Mouse (Mus musculus) hindbrain, embryonic 14.5 days (tissue): ENCODE results near the gene Scaf1. TPM values are rescaled to one million over a fixed set of nuclear protein-coding genes. Genes with fewer than 3 reads are reported as not detected.

Experiments used
- ATAC-seq: fragments of 200-750 bp; cut with Nextera tagmentation; 2 replicates; pipeline ENCODE4 v1.8.0; 2017; ENCODE audit warnings: moderate number of reproducible peaks, mild to moderate bottlenecking, moderate TSS enrichment, moderate library complexity; ENCODE audit not compliant: low FRiP score
- DNase-seq: peaks from one replicate; pipeline ENCODE4 v3.0.0-alpha.2; 2015; ENCODE audit warnings: low spot score
- H3K27ac ChIP-seq: fragments of 300-500 bp; sonication (generic); 2 replicates; pipeline ENCODE4 v1.5.1; 2014; ENCODE audit warnings: mild to moderate bottlenecking, moderate library complexity
- H3K27me3 ChIP-seq: fragments of 300-500 bp; sonication (generic); 2 replicates; pipeline ENCODE4 v1.6.1; 2014; ENCODE audit warnings: mild to moderate bottlenecking, low read length, mixed read lengths; ENCODE audit not compliant: control insufficient read depth, insufficient read depth
- H3K36me3 ChIP-seq: fragments of 300-500 bp; sonication (generic); replicated peaks from 2 replicates; pipeline ENCODE4 v1.6.1; 2014; ENCODE audit not compliant: control insufficient read depth, insufficient read depth
- H3K4me1 ChIP-seq: fragments of 300-500 bp; sonication (generic); replicated peaks from 2 replicates; pipeline ENCODE4 v1.6.1; 2014; ENCODE audit warnings: antibody characterized with exemption, low read length, mixed read lengths; ENCODE audit not compliant: control insufficient read depth, insufficient read depth
- H3K4me2 ChIP-seq: fragments of 300-500 bp; sonication (generic); replicated peaks from 2 replicates; pipeline ENCODE4 v1.6.1; 2014; ENCODE audit warnings: mild to moderate bottlenecking, moderate library complexity
- H3K4me3 ChIP-seq: fragments of 300-500 bp; sonication (generic); replicated peaks from 2 replicates; pipeline ENCODE4 v1.5.1; 2014; ENCODE audit warnings: mild to moderate bottlenecking, low read length
- H3K9ac ChIP-seq: fragments of 300-500 bp; sonication (generic); 2 replicates; pipeline ENCODE4 v1.6.1; 2014
- H3K9me3 ChIP-seq: fragments of 300-500 bp; sonication (generic); 2 replicates; pipeline ENCODE4 v1.6.1; 2016; ENCODE audit warnings: low read length; ENCODE audit not compliant: control insufficient read depth
- WGBS: fragments of 180-500 bp; shearing (Covaris S2); extraction: QIAGEN DNeasy Blood & Tissue Kit; methylation state at CpG from one replicate; pipeline ENCODE4 v1.1.7; 2014; 5-methylcytosine and 5-hydroxymethylcytosine counted together
- polyA plus RNA-seq: library from polyadenylated mRNA; unstranded; fragments of >200 nt; fragmentation: Nextera tagmentation; extraction: Ambion mirVana; gene quantifications from 2 replicates; pipeline ENCODE4 v1.2.1, GENCODE M21; 2014

The Scaf1 gene
- polyA plus RNA-seq, 1 experiment from 2014 or later = 59.7 TPM

GRCm38 (mm10) chr7:44983085-44983484, 33.1 kb downstream of the Scaf1 start:
- ATAC-seq = no peak
- H3K4me2 ChIP-seq = 0 out of 2 replicates have a peak overlapping the region, but pooled peaks have one; percentile 10
- H3K9ac ChIP-seq = no peak overlapping the region
- H3K36me3 ChIP-seq = peaks cover 54% of the 10 kb centered on the region
- WGBS = 38% methylated on average over 6 of the region's 6 CpGs
- no peak overlapping the region for H3K27ac ChIP-seq
- no peak overlapping the region for H3K4me3 ChIP-seq
- peaks cover 26% of the 10 kb centered on the region for H3K4me1 ChIP-seq
- DNase-seq = peak; percentile 82
- H3K9me3 ChIP-seq = no peaks in the 10 kb centered on the region
- no peaks in the 10 kb centered on the region for H3K27me3 ChIP-seq

DNA sequence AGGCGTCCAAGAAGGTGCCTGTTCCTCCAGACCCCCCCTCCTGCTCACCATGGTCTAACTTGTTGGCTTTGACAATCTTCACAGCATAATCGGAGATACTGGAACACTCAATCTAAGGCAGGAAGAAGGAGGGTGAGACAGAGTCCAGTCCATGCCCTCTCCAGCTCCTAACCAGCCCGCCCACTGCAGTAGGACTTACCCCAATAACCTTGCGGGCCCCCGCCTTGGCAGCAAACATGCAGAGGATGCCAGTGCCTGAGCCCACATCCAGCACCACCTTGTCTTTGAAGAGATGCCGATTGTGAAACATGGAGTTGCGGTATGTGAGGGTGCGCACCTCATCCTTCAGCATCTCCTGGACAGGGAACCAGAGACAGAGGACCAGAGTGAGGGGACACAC, 34.6 kb downstream of the Scaf1 start:
- H3K4me1 ChIP-seq = peaks cover 20% of the 10 kb centered on the region
- H3K4me2 ChIP-seq = no peak overlapping the region
- H3K27me3 ChIP-seq = no peaks in the 10 kb centered on the region
- no peak overlapping the region for H3K27ac ChIP-seq
- no peak overlapping the region for H3K4me3 ChIP-seq
- H3K36me3 ChIP-seq = peaks cover 70% of the 10 kb centered on the region
- H3K9ac ChIP-seq = no peak overlapping the region
- WGBS = 98% methylated on average over 8 of the region's 8 CpGs
- ATAC-seq (no peak), DNase-seq (no peak)
- H3K9me3 ChIP-seq = no peaks in the 10 kb centered on the region

DNA sequence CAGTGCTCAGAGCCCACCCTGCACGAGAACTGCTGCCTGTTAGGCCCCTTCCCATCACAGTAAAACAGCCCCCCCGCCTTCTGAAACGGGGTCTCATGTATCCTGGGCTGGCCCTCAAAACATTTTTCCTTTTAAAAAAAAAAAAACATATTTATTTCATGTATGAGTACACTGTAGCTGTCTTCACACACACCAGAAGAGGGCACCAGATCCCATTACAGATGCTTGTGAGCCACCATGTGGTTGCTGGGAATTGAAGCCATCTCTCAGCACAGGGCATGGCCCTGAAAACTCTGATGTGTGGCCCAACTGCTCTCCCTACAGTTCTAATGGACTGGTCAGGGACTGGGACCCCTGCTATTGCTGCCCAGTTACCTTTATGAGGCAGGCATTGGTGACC, 37.9 kb downstream of the Scaf1 start:
- Histone ChIP-seq H3K27ac (no peak overlapping the region), H3K4me1 (peaks cover 13% of the 10 kb centered on the region), H3K4me2 (no peak overlapping the region), H3K36me3 (peaks cover 78% of the 10 kb centered on the region), H3K9ac (no peak overlapping the region), H3K27me3 (no peaks in the 10 kb centered on the region), H3K9me3 (no peaks in the 10 kb centered on the region), H3K4me3 (no peak overlapping the region)
- 92% methylated on average over 3 of the region's 3 CpGs for WGBS
- ATAC-seq = no peak
- no peak for DNase-seq

DNA sequence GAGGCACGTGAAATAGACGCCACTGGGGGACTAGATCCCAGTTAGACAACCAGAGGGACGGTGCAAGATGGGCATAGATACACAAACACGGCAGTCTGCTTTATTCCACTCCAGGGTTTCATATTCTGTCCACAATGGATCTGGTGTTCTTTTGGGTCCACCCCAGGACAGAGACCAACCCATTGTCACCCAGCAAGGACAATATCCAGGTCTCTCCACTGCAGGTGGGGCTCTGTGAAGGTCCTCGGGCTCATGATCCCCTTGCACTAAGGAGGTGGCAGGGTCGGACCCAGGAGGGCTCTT, 41.1 kb downstream of the Scaf1 start:
- ATAC-seq = no peak
- H3K9ac ChIP-seq = peak overlapping the region; percentile 82
- H3K4me2 ChIP-seq = peak overlapping the region; percentile 97

GRCm38 (mm10) chr7:44974383-44975116, 41.6 kb downstream of the Scaf1 start, which contains the start of gene Cpt1c:
Gene Cpt1c (minus strand): TSS chr7:44974851.
- H3K9ac ChIP-seq = peak within 1 kb of the TSS; percentile 82
- H3K27me3 ChIP-seq = no peaks in the 10 kb centered on the region
- ATAC-seq (peak; percentile 62), DNase-seq (peak; percentile 86)
- peaks cover 45% of the 10 kb centered on the region for H3K36me3 ChIP-seq
- H3K4me3 ChIP-seq = peak within 1 kb of the TSS; percentile 47
- peak within 1 kb of the TSS; percentile 97 for H3K4me2 ChIP-seq
- under 1% methylated on average over 22 of the region's 22 CpGs for WGBS
- H3K27ac ChIP-seq = peak within 1 kb of the TSS; percentile 95
- no peaks in the 10 kb centered on the region for H3K9me3 ChIP-seq
- peaks cover 32% of the 10 kb centered on the region for H3K4me1 ChIP-seq

More for the DNA sequence above, 41.1 kb downstream of the Scaf1 start:
- Histone ChIP-seq H3K9me3 (no peaks in the 10 kb centered on the region), H3K27me3 (no peaks in the 10 kb centered on the region), H3K4me3 (peak overlapping the region; percentile 47), H3K4me1 (peaks cover 32% of the 10 kb centered on the region), H3K36me3 (peaks cover 50% of the 10 kb centered on the region), H3K27ac (peak overlapping the region; percentile 95)
- WGBS = 21% methylated on average over 6 of the region's 6 CpGs
- no peak for DNase-seq

GRCm38 (mm10) chr7:44973415-44974130, 42.6 kb downstream of the Scaf1 start:
- 35% methylated on average over 14 of the region's 14 CpGs for WGBS
- Histone ChIP-seq H3K36me3 (peaks cover 35% of the 10 kb centered on the region), H3K4me3 (peak overlapping the region; percentile 47), H3K9me3 (no peaks in the 10 kb centered on the region), H3K27me3 (no peaks in the 10 kb centered on the region), H3K4me1 (peaks cover 32% of the 10 kb centered on the region), H3K27ac (peak overlapping the region; percentile 95), H3K9ac (peak overlapping the region; percentile 82), H3K4me2 (peak overlapping the region; percentile 97)
- ATAC-seq = no peak
- no peak for DNase-seq

DNA sequence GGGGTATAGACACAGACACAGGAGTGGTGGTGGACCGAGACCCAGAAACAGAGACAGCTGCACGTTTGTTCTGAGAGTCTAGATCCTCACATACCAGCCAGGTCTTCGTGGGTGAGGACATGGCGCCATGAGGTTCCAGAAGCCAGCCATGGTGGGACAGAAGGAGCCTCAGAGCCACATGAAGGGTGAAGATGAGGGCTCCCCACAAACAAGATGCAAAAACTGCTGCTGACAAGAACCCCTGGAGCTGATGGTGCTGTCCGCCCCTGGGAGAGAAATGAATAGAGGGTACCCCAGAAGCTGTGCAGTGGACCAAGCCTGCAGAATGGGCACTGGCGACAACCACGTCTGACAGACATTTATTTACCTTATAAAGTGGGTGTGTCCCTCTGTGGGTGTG, 45.0 kb downstream of the Scaf1 start:
- peak overlapping the region; percentile 86 for H3K27ac ChIP-seq
- H3K4me3 ChIP-seq = peak overlapping the region; percentile 50
- no peaks in the 10 kb centered on the region for H3K9me3 ChIP-seq
- 73% methylated on average over 7 of the region's 7 CpGs for WGBS
- H3K4me1 ChIP-seq = peaks cover 32% of the 10 kb centered on the region
- H3K27me3 ChIP-seq = no peaks in the 10 kb centered on the region
- ATAC-seq = no peak
- no peak for DNase-seq
- peak overlapping the region; percentile 61 for H3K9ac ChIP-seq
- H3K4me2 ChIP-seq = peak overlapping the region; percentile 83
- peaks cover 31% of the 10 kb centered on the region for H3K36me3 ChIP-seq

- H3K4me2 ChIP-seq = peak overlapping the region; percentile 83
- ATAC-seq (peak; percentile 95), DNase-seq (peak; percentile 88)
- H3K36me3 ChIP-seq = peaks cover 31% of the 10 kb centered on the region
- H3K27ac ChIP-seq = peak overlapping the region; percentile 86
- WGBS = under 1% methylated on average over 36 of the region's 36 CpGs
- peaks cover 29% of the 10 kb centered on the region for H3K4me1 ChIP-seq
- H3K9ac ChIP-seq = peak overlapping the region; percentile 61
- H3K4me3 ChIP-seq = peak overlapping the region; percentile 50
- H3K27me3 ChIP-seq = no peaks in the 10 kb centered on the region
- no peaks in the 10 kb centered on the region for H3K9me3 ChIP-seq
These were observed 45.9 kb downstream of the Scaf1 start for GRCm38 (mm10) chr7:44970231-44970691.

GRCm38 (mm10) chr7:44966638-44967037, 49.5 kb downstream of the Scaf1 start:
- DNase-seq (no peak), ATAC-seq (no peak)
- Histone ChIP-seq H3K36me3 (peaks cover 63% of the 10 kb centered on the region), H3K27me3 (no peaks in the 10 kb centered on the region), H3K9ac (no peak overlapping the region), H3K4me2 (no peak overlapping the region), H3K4me1 (peaks cover 9% of the 10 kb centered on the region), H3K27ac (no peak overlapping the region), H3K9me3 (no peaks in the 10 kb centered on the region), H3K4me3 (no peak overlapping the region)
- 74% methylated on average over 15 of the region's 15 CpGs for WGBS
